Mouse (Mus musculus): ENCODE results near the gene Mycl.
"Not testable (repeated sequence)": the region's sequence is repeated elsewhere in the genome, so short reads cannot be mapped to it uniquely, and the experiment has no call there.

The Mycl gene

DNA sequence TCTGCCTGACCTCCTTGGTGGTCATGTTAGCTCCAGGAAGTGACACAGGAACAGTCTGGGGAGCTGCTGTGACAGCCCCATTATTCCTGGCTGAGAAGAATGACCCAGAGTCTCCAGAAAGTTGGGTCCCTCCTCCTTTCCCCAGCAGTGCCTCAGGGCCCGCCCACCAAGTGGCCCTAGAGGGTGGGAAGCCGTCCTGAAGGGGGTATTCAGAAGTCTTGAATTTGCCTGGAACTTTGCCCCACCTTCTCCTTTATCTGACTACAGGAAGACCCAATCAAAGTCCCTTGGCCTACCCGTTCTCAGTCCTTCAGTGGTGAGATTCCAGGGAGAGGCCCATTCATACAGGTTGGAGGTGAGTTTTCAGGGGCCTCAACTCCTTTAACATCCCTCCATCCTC, 13.5 kb upstream of the Mycl start:
- DNase-seq = no peak

- no peak for DNase-seq
These were observed 12.9 kb upstream of the Mycl start for GRCm38 (mm10) chr4:122982537-122982936.

- no peak for DNase-seq
These were observed 11.8 kb upstream of the Mycl start for GRCm38 (mm10) chr4:122983486-122984261.

- no peak for DNase-seq
These were observed 10.3 kb upstream of the Mycl start for GRCm38 (mm10) chr4:122985110-122985509.

DNA sequence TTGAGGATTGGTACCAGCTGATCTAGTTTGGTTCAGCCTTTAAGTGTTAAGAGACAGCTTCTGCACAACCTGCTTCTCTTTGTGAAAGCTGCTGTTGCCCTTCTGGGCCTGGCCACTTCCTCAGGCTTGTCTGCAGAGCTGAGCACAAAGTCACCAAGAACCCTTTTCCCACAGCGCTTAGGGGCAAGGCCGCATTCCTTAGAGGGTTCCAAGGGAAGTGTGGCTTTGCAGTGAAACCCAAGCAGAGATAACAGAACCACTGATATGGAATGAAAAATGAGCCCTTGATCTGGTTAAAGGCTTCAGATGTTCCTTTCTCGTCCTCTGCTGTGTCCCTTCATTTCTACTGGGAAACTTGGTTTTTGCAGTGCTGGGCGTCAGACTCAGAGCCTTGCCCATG, 8.0 kb upstream of the Mycl start:
- DNase-seq = no peak

DNA sequence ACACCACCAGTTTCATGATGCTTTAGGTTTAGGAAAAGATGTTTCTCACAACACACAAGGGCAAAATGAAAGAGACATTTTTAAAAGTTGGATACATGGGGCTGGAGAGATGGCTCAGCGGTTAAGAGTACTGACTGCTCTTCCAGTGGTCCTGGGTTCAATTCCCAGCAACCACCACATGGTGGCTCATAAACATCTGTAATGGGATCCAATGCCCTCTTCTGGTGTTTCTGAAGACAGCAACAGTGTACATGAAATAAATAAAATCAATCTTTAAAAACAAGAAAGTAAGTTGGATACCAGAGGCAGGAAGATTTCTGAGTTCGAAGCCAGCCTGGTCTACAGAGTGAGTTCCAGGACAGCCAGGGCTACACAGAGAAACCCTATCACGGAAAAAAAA, 7.4 kb upstream of the Mycl start:
- not testable (repeated sequence) for DNase-seq

GRCm38 (mm10) chr4:122991177-122991576, 4.3 kb upstream of the Mycl start:
- DNase-seq = no peak

DNA sequence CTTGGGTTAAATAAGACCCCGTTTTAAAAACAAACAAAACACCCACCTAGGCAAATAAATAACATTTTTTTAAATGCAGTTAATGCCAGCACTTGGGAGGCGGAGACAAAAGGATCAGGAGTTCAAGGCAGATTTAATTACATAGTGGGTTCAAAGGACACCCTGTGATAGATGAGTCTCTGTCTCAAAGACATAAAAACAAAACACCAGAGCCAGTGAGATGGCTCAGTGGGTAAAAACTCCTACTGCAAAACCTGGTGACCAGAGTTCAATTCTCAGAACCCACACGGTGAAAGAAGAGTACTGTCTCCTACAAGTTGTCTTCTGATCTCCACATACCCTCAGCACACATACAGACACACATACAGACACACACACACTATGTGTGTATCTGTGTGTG, 3.2 kb upstream of the Mycl start:
- no peak for DNase-seq

DNA sequence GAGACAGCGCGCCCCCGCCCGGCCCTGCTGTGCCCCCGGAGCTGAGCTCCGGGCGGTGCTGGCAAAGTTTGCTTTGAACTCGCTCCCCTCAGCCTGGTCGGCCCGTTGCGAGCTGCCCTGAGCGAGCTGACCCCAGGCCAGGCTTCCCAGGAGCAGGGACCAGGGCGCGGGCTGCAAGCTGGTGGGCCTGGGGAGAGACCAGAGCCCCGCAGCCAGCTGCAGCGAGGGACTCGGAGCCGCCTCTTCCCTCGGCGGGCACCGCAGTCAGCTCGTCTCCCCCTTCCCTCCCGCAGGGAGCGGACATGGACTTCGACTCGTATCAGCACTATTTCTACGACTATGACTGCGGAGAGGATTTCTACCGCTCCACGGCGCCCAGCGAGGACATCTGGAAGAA, 767 bp downstream of the Mycl start:
- DNase-seq = peak; percentile 50

DNA sequence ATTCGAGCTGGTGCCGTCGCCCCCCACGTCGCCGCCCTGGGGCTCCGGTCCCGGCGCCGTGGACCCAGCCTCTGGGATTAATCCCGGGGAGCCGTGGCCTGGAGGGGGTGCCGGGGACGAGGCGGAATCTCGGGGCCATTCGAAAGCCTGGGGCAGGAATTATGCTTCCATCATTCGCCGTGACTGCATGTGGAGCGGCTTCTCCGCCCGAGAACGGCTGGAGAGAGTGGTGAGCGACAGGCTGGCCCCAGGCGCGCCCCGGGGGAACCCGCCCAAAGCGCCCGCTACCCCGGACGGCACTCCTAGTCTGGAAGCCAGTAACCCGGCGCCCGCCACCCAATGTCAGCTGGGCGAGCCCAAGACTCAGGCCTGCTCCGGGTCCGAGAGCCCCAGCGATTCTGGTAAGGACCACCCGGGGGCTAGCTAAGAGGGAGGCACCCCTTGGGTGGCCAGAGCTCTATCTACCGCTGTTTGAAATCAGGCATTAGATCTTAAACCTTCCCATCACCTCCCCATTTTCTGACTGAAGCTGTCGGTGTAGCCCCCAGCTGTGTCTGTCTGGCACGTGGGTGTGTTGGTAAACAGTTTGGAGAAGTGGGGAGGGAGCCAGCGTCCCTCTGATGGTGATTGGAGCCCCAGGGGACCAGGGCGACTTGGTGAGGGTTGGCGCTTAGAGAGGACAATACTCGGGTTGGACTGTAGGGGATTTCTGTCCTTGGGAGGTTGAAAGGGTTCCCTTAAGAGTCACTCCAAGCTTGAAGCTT, 1.3 kb downstream of the Mycl start:
- DNase-seq = no peak

GRCm38 (mm10) chr4:122998537-122999262, 3.2 kb downstream of the Mycl start:
- DNase-seq = no peak

DNA sequence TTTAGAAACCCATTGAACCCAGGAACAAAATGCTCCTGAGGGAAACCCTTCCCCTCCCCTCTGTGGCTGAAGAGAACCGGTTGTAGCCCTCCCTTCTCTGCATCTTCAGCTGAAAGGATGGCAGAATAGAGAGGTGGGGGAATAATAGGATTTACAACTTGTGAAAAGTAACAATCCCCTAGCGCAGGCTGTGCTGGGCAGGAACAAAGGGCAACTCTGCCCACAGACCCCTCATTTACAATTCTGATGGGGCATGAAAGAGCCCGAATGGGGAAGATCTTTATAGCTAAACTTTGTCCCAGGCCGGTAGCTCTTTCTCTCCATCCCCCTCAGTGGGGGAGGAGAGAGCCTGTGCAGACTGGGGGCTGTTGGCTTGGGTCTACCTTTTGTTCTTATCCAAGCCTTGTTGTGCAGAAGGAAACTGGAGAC, 3.8 kb downstream of the Mycl start:
- DNase-seq = no peak

GRCm38 (mm10) chr4:123000130-123000529, 4.7 kb downstream of the Mycl start:
- DNase-seq = no peak

GRCm38 (mm10) chr4:123000617-123001342, 5.3 kb downstream of the Mycl start:
- no peak for DNase-seq

DNA sequence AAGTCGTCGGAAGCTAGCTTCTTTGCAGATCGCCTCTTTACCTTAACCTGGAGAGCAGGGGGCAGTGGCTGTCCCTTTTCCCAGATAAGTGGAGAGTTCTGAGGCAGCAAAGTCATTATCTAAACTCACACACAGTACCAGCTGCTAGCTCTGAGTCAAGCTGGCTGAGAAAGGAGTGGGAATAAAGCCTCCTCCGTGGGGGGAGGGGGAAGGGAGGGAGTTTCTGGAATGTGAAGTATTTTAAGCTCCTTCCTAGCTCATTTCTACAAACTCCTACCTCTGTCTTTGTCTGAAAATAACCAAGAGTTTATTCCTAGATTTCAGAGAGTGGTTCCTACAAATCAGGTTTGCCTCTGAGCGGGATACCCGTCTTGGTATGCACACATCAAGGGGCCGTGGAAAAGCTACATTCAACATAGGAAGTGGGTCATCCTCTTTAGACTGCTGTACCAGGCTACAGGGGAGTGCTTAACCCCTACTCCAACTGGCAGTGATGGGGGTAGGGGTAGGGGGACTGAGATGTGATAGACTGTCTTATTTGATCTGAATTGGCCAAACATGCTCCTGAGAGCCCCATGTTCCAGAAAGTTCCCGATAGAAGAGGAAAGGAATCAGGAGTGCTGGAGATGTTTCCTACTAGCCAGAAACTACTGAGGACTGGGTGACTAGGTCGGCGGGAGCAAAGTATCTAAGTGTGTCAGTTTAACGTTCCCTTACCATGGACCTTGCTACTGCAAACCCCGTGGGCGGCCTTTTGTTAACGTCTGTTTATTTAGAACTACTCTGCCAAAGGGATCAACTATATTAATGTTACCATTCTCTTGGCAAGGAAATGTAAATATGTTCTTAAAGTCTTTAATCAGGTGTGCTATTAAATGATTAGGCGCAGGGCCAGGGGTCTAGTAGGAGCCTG, 9.9 kb downstream of the Mycl start:
- DNase-seq = no peak

GRCm38 (mm10) chr4:123012501-123012900, 17.0 kb downstream of the Mycl start:
- DNase-seq = not testable (repeated sequence)

- no peak for DNase-seq
These were observed 18.0 kb downstream of the Mycl start for GRCm38 (mm10) chr4:123013346-123013945.

GRCm38 (mm10) chr4:123013949-123014406, 18.5 kb downstream of the Mycl start:
- DNase-seq = no peak

DNA sequence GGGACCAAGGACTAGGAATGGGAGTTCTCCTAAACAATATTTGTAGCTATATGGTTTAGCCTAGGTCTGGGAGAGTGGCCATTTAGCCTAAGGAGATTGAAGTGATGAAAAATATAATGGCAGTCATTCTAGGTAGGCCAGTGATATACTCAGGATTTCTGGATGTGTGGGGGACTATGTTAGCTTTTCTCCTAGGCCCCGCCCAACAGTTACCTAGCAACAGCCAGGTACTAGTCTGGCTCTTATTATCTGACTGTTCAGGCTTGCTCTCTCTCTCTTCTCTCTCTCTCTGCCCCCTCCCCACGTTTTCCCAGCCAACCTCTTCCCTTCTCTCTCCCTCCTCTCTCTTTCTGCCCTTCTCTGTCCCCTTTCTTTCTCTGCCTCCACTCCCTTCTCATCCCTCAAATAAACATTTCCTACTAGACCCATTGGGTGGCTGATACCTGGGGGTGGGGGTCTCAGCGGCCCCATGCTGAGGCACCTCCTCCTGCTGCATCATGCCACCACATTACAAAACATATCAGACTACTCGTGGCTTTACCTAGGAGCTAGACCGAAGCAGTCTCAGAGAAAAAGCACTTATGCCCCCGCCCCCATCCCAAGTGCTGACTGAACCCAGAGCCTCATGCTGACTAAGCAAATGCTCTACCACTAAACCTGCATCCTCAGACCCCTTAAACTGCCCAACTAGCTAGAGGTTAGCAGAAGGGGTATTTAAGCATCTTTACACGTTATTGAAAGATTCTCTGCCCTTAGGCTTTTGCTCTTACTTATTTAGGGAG, 19.2 kb downstream of the Mycl start:
- DNase-seq = peak; percentile 50

GRCm38 (mm10) chr4:123016451-123016957, 21.1 kb downstream of the Mycl start, which contains the start of gene Trit1:
Gene Trit1 (plus strand): TSS chr4:123016597.
- peak; percentile 94 for DNase-seq

Measured in cerebellum, adult 9-11 months (tissue).